Mouse (Mus musculus): Measurements from ENCODE around the gene Rab27a. TPM values are rescaled to one million over a fixed set of nuclear protein-coding genes. Genes with fewer than 3 reads are reported as not detected.
"Not testable (repeated sequence)": the region's sequence is repeated elsewhere in the genome, so short reads cannot be mapped to it uniquely, and the experiment has no call there.

Rab27a gene
- total RNA-seq, 2 experiments from 2014 or later, result 5.1 to 6.9 TPM

- DNase-seq, result no peak
These were observed 1.1 kb downstream of the Rab27a start for GRCm38 (mm10) chr9:73045711-73046110.

- DNase-seq, result peak in 1 of 2 experiments; percentile 19
These were observed 3.3 kb downstream of the Rab27a start for GRCm38 (mm10) chr9:73047906-73048305.

- peak in 1 of 2 experiments; percentile 35 for DNase-seq
These were observed 4.3 kb downstream of the Rab27a start for GRCm38 (mm10) chr9:73048927-73049326.

GRCm38 (mm10) chr9:73049833-73050232 lies 5.2 kb downstream of the Rab27a start:
- DNase-seq, result no peak

GRCm38 (mm10) chr9:73050606-73051005 lies 6.0 kb downstream of the Rab27a start:
- DNase-seq, result no peak

GRCm38 (mm10) chr9:73055441-73055911 lies 10.8 kb downstream of the Rab27a start:
- peak; percentile 28 to 68 for DNase-seq

GRCm38 (mm10) chr9:73059224-73059623 lies 14.6 kb downstream of the Rab27a start:
- no peak for DNase-seq

- DNase-seq, result no peak
These were observed 19.1 kb downstream of the Rab27a start for GRCm38 (mm10) chr9:73063621-73064290.

GRCm38 (mm10) chr9:73067086-73067485 lies 22.4 kb downstream of the Rab27a start:
- DNase-seq, result no peak

GRCm38 (mm10) chr9:73068230-73068679 lies 23.6 kb downstream of the Rab27a start:
- peak; percentile 24 to 41 for DNase-seq

- no peak for DNase-seq
These were observed 24.0 kb downstream of the Rab27a start for GRCm38 (mm10) chr9:73068688-73069087.

GRCm38 (mm10) chr9:73070971-73071659 lies 26.5 kb downstream of the Rab27a start:
- DNase-seq, result peak; percentile 33 to 55

- DNase-seq, result no peak
These were observed 27.8 kb downstream of the Rab27a start for GRCm38 (mm10) chr9:73072426-73072825.

GRCm38 (mm10) chr9:73073169-73073568 lies 28.5 kb downstream of the Rab27a start:
- DNase-seq, result no peak

- DNase-seq, result not testable (repeated sequence)
These were observed 34.7 kb downstream of the Rab27a start for GRCm38 (mm10) chr9:73079349-73079748.

- no peak for DNase-seq
These were observed 35.2 kb downstream of the Rab27a start for GRCm38 (mm10) chr9:73079801-73080325.

GRCm38 (mm10) chr9:73082291-73083000 lies 37.8 kb downstream of the Rab27a start:
- DNase-seq, result no peak

- DNase-seq, result no peak
These were observed 39.3 kb downstream of the Rab27a start for GRCm38 (mm10) chr9:73083956-73084355.

GRCm38 (mm10) chr9:73085845-73086244 lies 41.2 kb downstream of the Rab27a start:
- no peak for DNase-seq

GRCm38 (mm10) chr9:73087121-73087520 lies 42.5 kb downstream of the Rab27a start:
- no peak for DNase-seq

GRCm38 (mm10) chr9:73087581-73087980 lies 42.9 kb downstream of the Rab27a start:
- no peak for DNase-seq

GRCm38 (mm10) chr9:73089222-73089920 lies 44.7 kb downstream of the Rab27a start:
- peak in 1 of 2 experiments; percentile 21 for DNase-seq
